Mouse (Mus musculus) kidney, adult 2 months (tissue): ENCODE results near the gene Nat10.

Source experiments
- CTCF ChIP-seq: fragments of 200-500 bp; conservative IDR thresholded peaks from 2 replicates; pipeline ENCODE4 v1.5.1; 2011; ENCODE audit warnings: low read depth, mild to moderate bottlenecking, control low read depth, low read length, moderate library complexity, mixed read lengths; ENCODE audit not compliant: insufficient read depth, insufficient read length
- POLR2A ChIP-seq: fragments of 200-500 bp; IDR thresholded peaks from one replicate; pipeline ENCODE4 v1.6.1; 2011; ENCODE audit warnings: low read depth, low read length, control low read depth

GRCm38 (mm10) chr2:103700514-103700913 is 60.6 kb downstream of the Nat10 start:
- TF ChIP-seq CTCF (no peak; the same call in 1 of the 2 replicates), POLR2A (no peak)
